20 mouse cellular contexts compared by ENCODE assay signal in genomic region chr6:141590598-141591200, GRCm38 (mm10). TPM values are rescaled to one million over a fixed set of nuclear protein-coding genes. Genes with fewer than 3 reads are reported as not detected.
DNase-seq lines count a peak whose midpoint lies in the region; ATAC-seq and TF ChIP-seq lines count a peak whose summit lies in the region.
"Not testable (repeated sequence)": the region's sequence is repeated elsewhere in the genome, so short reads cannot be mapped to it uniquely, and the experiment has no call there.
"Had no signal": no experiment of that assay in that cellular context is flagged by ENCODE, and none has a peak within 500 bp of the region (broad histone marks: within the 10 kb centered on the region; RNA-seq: fewer than 3 reads in every experiment).

No protein-coding gene starts in this region.

- H3K27ac ChIP-seq in intestine, embryonic 16.5 days (ENCODE audit: low read length); kidney, adult 2 months (ENCODE audit: insufficient read depth, low read depth, low read length); limb, embryonic 11.5 days (replicated peaks; ENCODE audit: low read depth, low read length): not testable (repeated sequence)
- H3K27ac ChIP-seq in liver, adult 2 months (replicated peaks; ENCODE audit: insufficient read depth, low read depth, low read length) = peak overlapping the region; percentile 59

- TF ChIP-seq POLR2A in kidney, adult 2 months (IDR thresholded peaks at IDR 0.05; ENCODE audit: low read depth, low read length); liver, adult 2 months (IDR thresholded peaks at IDR 0.05; ENCODE audit: extremely low read depth, insufficient read depth, low read length): not testable (repeated sequence)

- not testable (repeated sequence) for H3K79me2 ChIP-seq in liver, adult 2 months (ENCODE audit: control insufficient read depth, insufficient read depth, low read length)

- not testable (repeated sequence) for H3K27me3 ChIP-seq in intestine, embryonic 16.5 days (replicated peaks; ENCODE audit: control insufficient read depth, insufficient read depth, low read length); kidney, adult 2 months (replicated peaks; ENCODE audit: control insufficient read depth, insufficient read depth, low read length); limb, embryonic 11.5 days (ENCODE audit: control insufficient read depth, insufficient read depth, low read length); liver, adult 2 months (ENCODE audit: control insufficient read depth, insufficient read depth, low read length)

- not testable (repeated sequence) for H3K4me1 ChIP-seq in intestine, embryonic 16.5 days (ENCODE audit: control insufficient read depth, insufficient read depth, low read length); kidney, adult 2 months (ENCODE audit: control insufficient read depth, insufficient read depth, low read length); limb, embryonic 11.5 days (ENCODE audit: control insufficient read depth, insufficient read depth, low read length); liver, adult 2 months (ENCODE audit: control insufficient read depth, insufficient read depth, low read length)

- H3K9ac ChIP-seq in intestine, embryonic 16.5 days (ENCODE audit: low read depth, low read length); limb, embryonic 11.5 days (ENCODE audit: low read length); liver, adult 2 months (ENCODE audit: low read depth, low read length): not testable (repeated sequence)

- not testable (repeated sequence) for TF ChIP-seq CTCF in kidney, adult 2 months (conservative IDR thresholded peaks at IDR 0.05; ENCODE audit: insufficient read depth, insufficient read length, low read depth, low read length); liver, adult 2 months (IDR thresholded peaks at IDR 0.05; ENCODE audit: low read depth, low read length)

- 18% methylated on average over 4 of the region's 4 CpGs for WGBS in intestine, embryonic 16.5 days
- WGBS in kidney, adult 2 months = 10% methylated on average over 4 of the region's 4 CpGs
- whole genome bisulfite sequencing in limb, embryonic 11.5 days = 7% methylated on average over 4 of the region's 4 CpGs
- 7% methylated on average over 4 of the region's 4 CpGs for WGBS in liver, adult 2 months

- not testable (repeated sequence) for H3K4me2 ChIP-seq in intestine, embryonic 16.5 days (ENCODE audit: low read depth, low read length); limb, embryonic 11.5 days (ENCODE audit: low read depth, severe bottlenecking)

- H3K9me3 ChIP-seq in intestine, embryonic 16.5 days (ENCODE audit: control insufficient read depth, low read length); limb, embryonic 11.5 days (ENCODE audit: control insufficient read depth, low read length): not testable (repeated sequence)

- not testable (repeated sequence) for H3K4me3 ChIP-seq in intestine, embryonic 16.5 days (ENCODE audit: low read length); kidney, adult 2 months (ENCODE audit: insufficient read depth, low read depth, low read length); limb, embryonic 11.5 days (ENCODE audit: low read depth, low read length); liver, adult 2 months (ENCODE audit: insufficient read depth, low read depth, low read length)

- DNase-seq in R1 (ENCODE audit: low read depth, low spot score) = peak; percentile 44
- peak; percentile 50 for DNase-seq in kidney, adult 2 months
- DNase-seq in kidney, adult 9 months = peak; percentile 12
- not testable (repeated sequence) for DNase-seq in limb, embryonic 11.5 days (ENCODE audit: low spot score)
- DNase-seq in liver, adult 2 months (ENCODE audit: extremely low read depth, low read depth, low spot score) = peak; percentile 90

- not testable (repeated sequence) for H3K36me3 ChIP-seq in intestine, embryonic 16.5 days (ENCODE audit: control insufficient read depth, insufficient read depth, low read length); kidney, adult 2 months (ENCODE audit: control insufficient read depth, insufficient read depth, low read length); limb, embryonic 11.5 days (ENCODE audit: control insufficient read depth, insufficient read depth, low read length); liver, adult 2 months (ENCODE audit: control insufficient read depth, insufficient read depth, low read length)

- peak; percentile 92 for ATAC-seq in intestine, embryonic 16.5 days
- ATAC-seq in limb, embryonic 11.5 days (ENCODE audit: insufficient number of reproducible peaks, low FRiP score, low TSS enrichment, low read depth) = peak; percentile 72; the same call in 1 of the 2 replicates

RNA-seq across cellular contexts. Expression of gene Slco1b2, which starts 38.6 kb away (rescaled TPM):
- polyA plus RNA-seq in intestine, embryonic 16.5 days (2015; fragmentation: Nextera tagmentation; extraction: Ambion mirVana) = 0.10 TPM in 1 of 2 replicates, not detected in the other
- 0.06 TPM in 1 of 2 replicates, not detected in the other for polyA plus RNA-seq in kidney, adult 2 months (2012; rRNA removed)
- polyA plus RNA-seq in limb, embryonic 11.5 days (2014; fragmentation: Nextera tagmentation; extraction: Ambion mirVana) = not detected in 2 replicates
- 948 and 1,654 TPM in 2 replicates for total RNA-seq in liver, adult 2 months (2014; rRNA removed)
- 164 and 169 TPM in 2 replicates for polyA plus RNA-seq in liver, adult 2 months (2012; rRNA removed)
- total RNA-seq: adrenal gland, postnatal 25 days; common myeloid progenitor, adult 5-6 weeks had no signal
- polyA plus RNA-seq: adrenal gland, adult 2 months; CD4-positive, CD25-positive, alpha-beta regulatory T cell, adult 4 months; embryonic facial prominence, embryonic 11.5 days; embryonic facial prominence, embryonic 13.5 days; embryonic facial prominence, embryonic 15.5 days; erythroblast, embryonic 14.5 days; forebrain, embryonic 10.5 days; forebrain, embryonic 12.5 days; forebrain, embryonic 14.5 days; forebrain, embryonic 16.5 days; G1E; Patski had no signal

Comparison
In these comparisons a context has a peak if more than half of its experiments do, and no peak if none do; other contexts are left out.
1. RNA of gene Slco1b2, which starts 38.6 kb away (polyA plus RNA-seq): 164 to 169 TPM in liver, adult 2 months; 0.10 TPM in intestine, embryonic 16.5 days, 0.06 TPM in kidney, adult 2 months and not detected in limb, embryonic 11.5 days; every median in the first group is over 100 times any median in the second.